Mouse (Mus musculus): ENCODE results near the gene Got2. TPM values are rescaled to one million over a fixed set of nuclear protein-coding genes. Genes with fewer than 3 reads are reported as not detected.

The Got2 gene
- polyA plus RNA-seq, 1 experiment from 2014 or later, result 84.6 TPM

DNA sequence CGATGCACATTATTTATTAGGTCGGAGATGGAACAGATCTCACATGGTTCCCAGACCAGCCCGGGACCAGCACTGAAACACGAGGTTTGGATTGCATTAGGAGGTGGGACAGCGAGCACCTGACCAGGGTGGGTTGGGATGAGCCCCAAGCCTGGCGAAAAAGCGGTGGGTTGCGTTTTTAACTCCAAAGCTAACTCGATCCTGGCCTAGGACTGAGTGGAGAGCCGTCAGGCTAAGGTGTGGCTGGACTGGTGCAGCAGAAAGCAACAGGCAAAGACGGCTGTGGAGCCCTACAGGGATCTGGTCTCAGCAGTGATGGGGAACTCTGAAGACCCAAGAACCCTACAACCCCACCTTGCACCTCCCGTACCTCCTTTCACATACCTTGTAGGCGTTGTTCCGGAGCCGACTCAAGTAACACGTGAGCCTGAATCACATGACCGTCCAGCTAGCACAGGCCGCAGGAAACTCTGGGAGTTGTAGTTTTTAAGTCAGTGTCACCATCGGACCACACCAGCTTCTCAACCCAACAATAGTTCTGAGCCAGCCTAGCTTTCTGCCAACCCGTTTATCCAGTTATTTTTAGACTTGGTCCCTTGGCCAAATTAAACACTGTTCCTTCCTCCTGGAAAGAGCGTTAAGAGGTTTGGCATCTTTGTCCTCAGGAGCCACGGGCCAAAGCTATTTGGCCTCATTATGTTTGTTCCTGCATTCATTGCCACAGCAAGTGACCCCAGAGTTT lies 35.1 kb downstream of the Got2 start, which contains the start of gene Slc38a7:
TSS of gene Slc38a7 (minus strand) at position 438 of the 742 bp plus-strand sequence.
- H3K27me3 ChIP-seq (ENCODE audit: control insufficient read depth, insufficient read depth, low read length), result no peaks in the 10 kb centered on the region
- H3K27ac ChIP-seq (replicated peaks; ENCODE audit: low read depth, low read length), result 0 out of 2 replicates have a peak within 1 kb of the TSS, but pooled peaks have one; percentile 5
- H3K36me3 ChIP-seq (ENCODE audit: control insufficient read depth, insufficient read depth, low read length), result peaks cover 3% of the 10 kb centered on the region
- DNase-seq (peak; percentile 90), ATAC-seq (ENCODE audit: low FRiP score, low TSS enrichment) (peak; percentile 97)
- peak within 1 kb of the TSS; percentile 77 for H3K4me2 ChIP-seq (ENCODE audit: low read length)
- no peaks in the 10 kb centered on the region for H3K9me3 ChIP-seq (ENCODE audit: control insufficient read depth, low read length)
- H3K4me3 ChIP-seq (replicated peaks; ENCODE audit: low read depth, low read length), result peak within 1 kb of the TSS; percentile 75
- peak within 1 kb of the TSS; percentile 70 for H3K9ac ChIP-seq (replicated peaks; ENCODE audit: low read length)
- WGBS, result 16% methylated on average over 22 of the region's 22 CpGs
- peaks cover 8% of the 10 kb centered on the region for H3K4me1 ChIP-seq (ENCODE audit: control insufficient read depth, insufficient read depth, low read length)

- Histone ChIP-seq H3K4me2 (ENCODE audit: low read length) (peak overlapping the region; percentile 77), H3K4me3 (replicated peaks; ENCODE audit: low read depth, low read length) (peak overlapping the region; percentile 75; the same call in 1 of the 2 replicates), H3K27me3 (ENCODE audit: control insufficient read depth, insufficient read depth, low read length) (no peaks in the 10 kb centered on the region), H3K27ac (replicated peaks; ENCODE audit: low read depth, low read length) (no peak overlapping the region), H3K4me1 (ENCODE audit: control insufficient read depth, insufficient read depth, low read length) (peaks cover 8% of the 10 kb centered on the region), H3K36me3 (ENCODE audit: control insufficient read depth, insufficient read depth, low read length) (peaks cover 8% of the 10 kb centered on the region), H3K9ac (replicated peaks; ENCODE audit: low read length) (0 out of 2 replicates have a peak overlapping the region, but pooled peaks have one; percentile 70), H3K9me3 (ENCODE audit: control insufficient read depth, low read length) (no peaks in the 10 kb centered on the region)
- DNase-seq, result no peak
- 75% methylated on average over 4 of the region's 4 CpGs for WGBS
- no peak for ATAC-seq (ENCODE audit: low FRiP score, low TSS enrichment)
Measured at GRCm38 (mm10) chr8:95852290-95852689, 36.1 kb downstream of the Got2 start.

GRCm38 (mm10) chr8:95850326-95850725 lies 38.0 kb downstream of the Got2 start:
- Histone ChIP-seq H3K36me3 (ENCODE audit: control insufficient read depth, insufficient read depth, low read length) (peaks cover 17% of the 10 kb centered on the region), H3K9me3 (ENCODE audit: control insufficient read depth, low read length) (no peaks in the 10 kb centered on the region), H3K4me1 (ENCODE audit: control insufficient read depth, insufficient read depth, low read length) (peaks cover 8% of the 10 kb centered on the region), H3K9ac (replicated peaks; ENCODE audit: low read length) (no peak overlapping the region), H3K4me3 (replicated peaks; ENCODE audit: low read depth, low read length) (no peak overlapping the region), H3K4me2 (ENCODE audit: low read length) (no peak overlapping the region), H3K27ac (replicated peaks; ENCODE audit: low read depth, low read length) (no peak overlapping the region), H3K27me3 (ENCODE audit: control insufficient read depth, insufficient read depth, low read length) (no peaks in the 10 kb centered on the region)
- DNase-seq, result no peak
- no peak for ATAC-seq (ENCODE audit: low FRiP score, low TSS enrichment)
- 89% methylated on average over 2 of the region's 2 CpGs for WGBS

DNA sequence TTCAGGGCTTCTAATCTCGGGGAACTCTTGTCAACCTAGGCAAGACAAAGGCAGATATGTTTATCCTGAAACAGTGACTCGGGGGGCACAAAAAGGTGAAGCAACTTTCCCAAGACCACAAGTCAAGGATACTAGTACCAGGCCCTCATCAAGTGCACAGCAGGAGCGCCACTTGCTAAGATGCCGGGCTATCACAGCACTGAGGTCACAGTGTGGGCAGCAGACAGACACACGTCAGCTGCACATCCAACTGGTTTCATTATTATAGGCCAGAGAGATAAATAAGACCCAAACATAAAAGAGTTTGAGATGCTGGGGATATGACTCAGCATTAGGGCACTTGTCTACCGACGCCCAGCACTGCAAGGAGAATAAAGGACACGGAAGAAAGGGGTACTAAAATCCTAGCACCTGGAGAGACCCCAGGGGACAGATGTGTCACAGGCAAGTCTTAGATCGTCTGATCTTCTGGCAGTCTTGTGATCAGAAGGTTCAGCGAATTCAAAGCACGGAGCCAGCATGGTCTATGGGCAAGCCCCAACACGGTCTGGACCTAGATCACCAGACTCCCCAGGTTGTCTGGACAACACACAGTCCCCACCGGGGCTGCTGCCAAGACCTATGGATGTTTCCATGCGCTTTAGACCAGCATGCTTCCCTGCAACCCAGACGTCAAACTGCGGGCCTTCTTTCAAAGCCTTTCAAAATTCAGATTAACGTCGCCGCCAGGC lies 39.4 kb downstream of the Got2 start:
- Histone ChIP-seq H3K4me1 (ENCODE audit: control insufficient read depth, insufficient read depth, low read length) (peaks cover 8% of the 10 kb centered on the region), H3K27me3 (ENCODE audit: control insufficient read depth, insufficient read depth, low read length) (no peaks in the 10 kb centered on the region), H3K36me3 (ENCODE audit: control insufficient read depth, insufficient read depth, low read length) (peaks cover 31% of the 10 kb centered on the region), H3K27ac (replicated peaks; ENCODE audit: low read depth, low read length) (no peak overlapping the region), H3K4me3 (replicated peaks; ENCODE audit: low read depth, low read length) (no peak overlapping the region), H3K9me3 (ENCODE audit: control insufficient read depth, low read length) (no peaks in the 10 kb centered on the region), H3K4me2 (ENCODE audit: low read length) (no peak overlapping the region), H3K9ac (replicated peaks; ENCODE audit: low read length) (no peak overlapping the region)
- 90% methylated on average over 19 of the region's 19 CpGs for WGBS
- DNase-seq (no peak), ATAC-seq (ENCODE audit: low FRiP score, low TSS enrichment) (no peak)

GRCm38 (mm10) chr8:95848061-95848551 lies 40.2 kb downstream of the Got2 start:
- H3K4me1 ChIP-seq (ENCODE audit: control insufficient read depth, insufficient read depth, low read length), result peaks cover 8% of the 10 kb centered on the region
- H3K27me3 ChIP-seq (ENCODE audit: control insufficient read depth, insufficient read depth, low read length), result no peaks in the 10 kb centered on the region
- no peaks in the 10 kb centered on the region for H3K9me3 ChIP-seq (ENCODE audit: control insufficient read depth, low read length)
- WGBS, result 82% methylated on average over 24 of the region's 24 CpGs
- DNase-seq (no peak), ATAC-seq (ENCODE audit: low FRiP score, low TSS enrichment) (no peak)
- H3K4me2 ChIP-seq (ENCODE audit: low read length), result no peak overlapping the region
- no peak overlapping the region for H3K27ac ChIP-seq (replicated peaks; ENCODE audit: low read depth, low read length)
- H3K4me3 ChIP-seq (replicated peaks; ENCODE audit: low read depth, low read length), result no peak overlapping the region
- H3K36me3 ChIP-seq (ENCODE audit: control insufficient read depth, insufficient read depth, low read length), result peaks cover 39% of the 10 kb centered on the region
- H3K9ac ChIP-seq (replicated peaks; ENCODE audit: low read length), result no peak overlapping the region

DNA sequence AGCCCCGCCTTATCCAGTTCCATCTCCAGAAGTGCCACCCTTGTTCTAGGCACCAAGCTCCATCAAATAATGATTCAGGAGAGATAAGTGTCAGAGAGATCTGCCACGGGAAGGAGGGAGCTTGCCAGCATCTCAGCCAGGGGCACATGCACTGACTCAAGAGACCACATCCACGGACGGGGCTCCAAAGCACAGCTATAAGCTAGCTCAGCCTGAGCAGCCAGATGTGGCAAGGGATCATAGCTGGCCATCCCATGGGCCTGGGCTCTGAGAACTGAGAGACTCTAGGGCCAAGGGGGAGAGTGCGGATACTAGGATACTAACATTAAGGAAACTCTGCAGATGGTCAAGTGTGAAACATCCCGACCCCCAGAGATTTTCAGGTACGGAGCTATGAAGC lies 43.3 kb downstream of the Got2 start:
- 92% methylated on average over 7 of the region's 7 CpGs for WGBS
- H3K36me3 ChIP-seq (ENCODE audit: control insufficient read depth, insufficient read depth, low read length), result peaks cover 69% of the 10 kb centered on the region
- H3K4me1 ChIP-seq (ENCODE audit: control insufficient read depth, insufficient read depth, low read length), result no peaks in the 10 kb centered on the region
- no peak for ATAC-seq (ENCODE audit: low FRiP score, low TSS enrichment)
- no peaks in the 10 kb centered on the region for H3K9me3 ChIP-seq (ENCODE audit: control insufficient read depth, low read length)
- no peak overlapping the region for H3K4me3 ChIP-seq (replicated peaks; ENCODE audit: low read depth, low read length)
- DNase-seq, result no peak
- no peak overlapping the region for H3K4me2 ChIP-seq (ENCODE audit: low read length)
- no peaks in the 10 kb centered on the region for H3K27me3 ChIP-seq (ENCODE audit: control insufficient read depth, insufficient read depth, low read length)
- H3K9ac ChIP-seq (replicated peaks; ENCODE audit: low read length), result no peak overlapping the region
- H3K27ac ChIP-seq (replicated peaks; ENCODE audit: low read depth, low read length), result no peak overlapping the region

- Histone ChIP-seq H3K4me2 (ENCODE audit: low read length) (no peak overlapping the region), H3K27me3 (ENCODE audit: control insufficient read depth, insufficient read depth, low read length) (no peaks in the 10 kb centered on the region), H3K36me3 (ENCODE audit: control insufficient read depth, insufficient read depth, low read length) (peaks cover 73% of the 10 kb centered on the region), H3K4me3 (replicated peaks; ENCODE audit: low read depth, low read length) (no peak overlapping the region), H3K27ac (replicated peaks; ENCODE audit: low read depth, low read length) (no peak overlapping the region), H3K4me1 (ENCODE audit: control insufficient read depth, insufficient read depth, low read length) (no peaks in the 10 kb centered on the region), H3K9ac (replicated peaks; ENCODE audit: low read length) (no peak overlapping the region), H3K9me3 (ENCODE audit: control insufficient read depth, low read length) (no peaks in the 10 kb centered on the region)
- no peak for DNase-seq
- 96% methylated on average over 6 of the region's 6 CpGs for WGBS
- ATAC-seq (ENCODE audit: low FRiP score, low TSS enrichment), result no peak
Measured at GRCm38 (mm10) chr8:95843968-95844367, 44.4 kb downstream of the Got2 start.

GRCm38 (mm10) chr8:95841436-95841835 lies 46.9 kb downstream of the Got2 start:
- WGBS, result 89% methylated on average over 15 of the region's 15 CpGs
- H3K4me2 ChIP-seq (ENCODE audit: low read length), result no peak overlapping the region
- H3K36me3 ChIP-seq (ENCODE audit: control insufficient read depth, insufficient read depth, low read length), result peaks cover 76% of the 10 kb centered on the region
- H3K9me3 ChIP-seq (ENCODE audit: control insufficient read depth, low read length), result no peaks in the 10 kb centered on the region
- no peak overlapping the region for H3K9ac ChIP-seq (replicated peaks; ENCODE audit: low read length)
- H3K27me3 ChIP-seq (ENCODE audit: control insufficient read depth, insufficient read depth, low read length), result no peaks in the 10 kb centered on the region
- ATAC-seq (ENCODE audit: low FRiP score, low TSS enrichment), result no peak
- no peak overlapping the region for H3K4me3 ChIP-seq (replicated peaks; ENCODE audit: low read depth, low read length)
- H3K27ac ChIP-seq (replicated peaks; ENCODE audit: low read depth, low read length), result no peak overlapping the region
- no peaks in the 10 kb centered on the region for H3K4me1 ChIP-seq (ENCODE audit: control insufficient read depth, insufficient read depth, low read length)
- DNase-seq, result no peak

Measured in midbrain, embryonic 14.5 days (tissue).